Mouse (Mus musculus): ENCODE data around the gene Wdr34.

GRCm38 (mm10) chr2:30056736-30057135, 8.1 kb upstream of the Wdr34 start:
- no peak for TF ChIP-seq POLR2A (IDR thresholded peaks at IDR 0.05; ENCODE audit: borderline replicate concordance, extremely low read depth, insufficient read depth, insufficient read length, poor library complexity, severe bottlenecking)
- no peak for TF ChIP-seq CTCF (IDR thresholded peaks at IDR 0.05; ENCODE audit: borderline replicate concordance, extremely low read depth, insufficient read depth, insufficient read length)
